Mouse (Mus musculus) right cerebral cortex, adult 18-20 months (tissue): ENCODE measurements around the gene Nhej1.

Source experiments
- DNase-seq: peaks from one replicate; pipeline ENCODE4 v3.0.0; 2022; ENCODE audit warnings: mixed read lengths

Gene Nhej1

GRCm38 (mm10) chr1:74927621-74928296, 197.2 kb downstream of the Nhej1 start:
- no peak for DNase-seq

- DNase-seq, result peak; percentile 34
Observed at GRCm38 (mm10) chr1:74926721-74927120, 198.3 kb downstream of the Nhej1 start.

- no peak for DNase-seq
Observed at GRCm38 (mm10) chr1:74924464-74924863, 200.5 kb downstream of the Nhej1 start.
